Mouse (Mus musculus) heart, adult 2 months (tissue): ENCODE results near the gene Pax7.

Experiments used
- CTCF ChIP-seq: fragments of 200-600 bp; IDR thresholded peaks from 2 replicates; pipeline ENCODE4 v1.8.1; 2022; ENCODE audit warnings: antibody characterized with exemption, mild to moderate bottlenecking, moderate library complexity
- EP300 ChIP-seq: fragments of 200-500 bp; IDR thresholded peaks from 2 replicates; pipeline ENCODE4 v1.6.1; 2011; ENCODE audit warnings: low read depth, low read length, control low read depth; ENCODE audit not compliant: insufficient read depth
- POLR2A ChIP-seq: fragments of 200-500 bp; IDR thresholded peaks from 2 replicates; pipeline ENCODE4 v1.6.1; 2011; ENCODE audit warnings: mild to moderate bottlenecking, low read depth, low read length, control low read depth; ENCODE audit not compliant: insufficient read depth

GRCm38 (mm10) chr4:139789772-139790171, 43.6 kb downstream of the Pax7 start:
- TF ChIP-seq POLR2A (no peak), CTCF (0 out of 2 replicates have a peak, but pooled peaks have one; percentile 7), EP300 (no peak)
